Mouse (Mus musculus) midbrain, embryonic 10.5 days (tissue): ENCODE results near the gene Trp53bp1. TPM values are rescaled to one million over a fixed set of nuclear protein-coding genes. Genes with fewer than 3 reads are reported as not detected.

Source experiments
- DNase-seq: peaks from one replicate; pipeline ENCODE4 v3.0.0-alpha.2; 2017; ENCODE audit warnings: low spot score
- H3K27ac ChIP-seq: fragments of 300-500 bp; sonication (generic); replicated peaks from 2 replicates; pipeline ENCODE4 v1.5.1; 2016; ENCODE audit warnings: mild to moderate bottlenecking
- H3K27me3 ChIP-seq: fragments of 300-500 bp; sonication (generic); 2 replicates; pipeline ENCODE4 v1.6.1; 2016; ENCODE audit warnings: low read depth, mild to moderate bottlenecking; ENCODE audit not compliant: poor library complexity, severe bottlenecking
- H3K36me3 ChIP-seq: fragments of 300-500 bp; sonication (generic); 2 replicates; pipeline ENCODE4 v1.6.1; 2016; ENCODE audit warnings: mild to moderate bottlenecking, moderate library complexity
- H3K4me1 ChIP-seq: fragments of 300-500 bp; sonication (generic); 2 replicates; pipeline ENCODE4 v1.6.1; 2016
- H3K4me3 ChIP-seq: fragments of 300-500 bp; sonication (generic); 2 replicates; pipeline ENCODE4 v1.5.1; 2016; ENCODE audit warnings: mild to moderate bottlenecking, moderate library complexity
- H3K9me3 ChIP-seq: fragments of 300-500 bp; sonication (generic); replicated peaks from 2 replicates; pipeline ENCODE4 v1.6.1; 2016; ENCODE audit warnings: mild to moderate bottlenecking
- WGBS: fragments of 180-500 bp; shearing (Covaris S2); methylation state at CpG from one replicate; pipeline ENCODE4 v1.1.7; 2016; 5-methylcytosine and 5-hydroxymethylcytosine counted together
- polyA plus RNA-seq: library from polyadenylated mRNA; unstranded; fragments of >200 nt; fragmentation: Nextera tagmentation; extraction: Ambion mirVana; gene quantifications from 2 replicates; pipeline ENCODE4 v1.2.1, GENCODE M21; 2016

Trp53bp1 gene
- polyA plus RNA-seq, 1 experiment from 2014 or later, result 115 TPM

- 75% methylated on average over 5 of the region's 5 CpGs for WGBS
- peaks cover 86% of the 10 kb centered on the region for H3K27me3 ChIP-seq
Measured at GRCm38 (mm10) chr2:121292316-121293013, 21.3 kb upstream of the Trp53bp1 start.

GRCm38 (mm10) chr2:121289730-121290540, 18.7 kb upstream of the Trp53bp1 start:
- H3K9me3 ChIP-seq, result no peaks in the 10 kb centered on the region
- H3K27ac ChIP-seq, result peak overlapping the region; percentile 84
- DNase-seq, result no peak
- peaks cover 45% of the 10 kb centered on the region for H3K4me1 ChIP-seq
- WGBS, result 3% methylated on average over 36 of the region's 36 CpGs
- H3K27me3 ChIP-seq, result peaks cover 60% of the 10 kb centered on the region
- H3K36me3 ChIP-seq, result no peaks in the 10 kb centered on the region
- H3K4me3 ChIP-seq, result peak overlapping the region; percentile 68

More at GRCm38 (mm10) chr2:121292316-121293013, 21.3 kb upstream of the Trp53bp1 start:
- Histone ChIP-seq H3K9me3 (no peaks in the 10 kb centered on the region), H3K4me1 (peaks cover 70% of the 10 kb centered on the region), H3K27ac (no peak overlapping the region), H3K4me3 (no peak overlapping the region), H3K36me3 (no peaks in the 10 kb centered on the region)
- no peak for DNase-seq

- WGBS, result under 1% methylated on average over 48 of the region's 48 CpGs
- Histone ChIP-seq H3K9me3 (no peaks in the 10 kb centered on the region), H3K4me3 (peak within 1 kb of the TSS; percentile 68), H3K36me3 (no peaks in the 10 kb centered on the region), H3K4me1 (peaks cover 37% of the 10 kb centered on the region), H3K27ac (peak within 1 kb of the TSS; percentile 84), H3K27me3 (peaks cover 58% of the 10 kb centered on the region)
- DNase-seq, result peak; percentile 98
Measured at GRCm38 (mm10) chr2:121288901-121289729, 17.9 kb upstream of the Trp53bp1 start, which contains the start of gene Map1a. Gene Map1a (plus strand): TSS chr2:121289600.

GRCm38 (mm10) chr2:121287850-121288249, 16.6 kb upstream of the Trp53bp1 start:
- Histone ChIP-seq H3K9me3 (no peaks in the 10 kb centered on the region), H3K4me3 (no peak overlapping the region), H3K4me1 (peaks cover 30% of the 10 kb centered on the region), H3K27ac (no peak overlapping the region), H3K36me3 (no peaks in the 10 kb centered on the region), H3K27me3 (peaks cover 45% of the 10 kb centered on the region)
- WGBS, result 79% methylated on average over 2 of the region's 2 CpGs
- no peak for DNase-seq

GRCm38 (mm10) chr2:121271928-121272516, 815 bp upstream of the Trp53bp1 start:
- Histone ChIP-seq H3K9me3 (no peaks in the 10 kb centered on the region), H3K27ac (peak overlapping the region; percentile 99), H3K36me3 (peaks cover 31% of the 10 kb centered on the region), H3K4me3 (peak overlapping the region; percentile 98), H3K4me1 (peaks cover 36% of the 10 kb centered on the region), H3K27me3 (no peaks in the 10 kb centered on the region)
- DNase-seq, result no peak
- WGBS, result 25% methylated on average over 4 of the region's 4 CpGs

- WGBS, result under 1% methylated on average over 35 of the region's 35 CpGs
- H3K4me1 ChIP-seq, result peaks cover 36% of the 10 kb centered on the region
- peaks cover 45% of the 10 kb centered on the region for H3K36me3 ChIP-seq
- H3K27ac ChIP-seq, result peak overlapping the region; percentile 99
- peak overlapping the region; percentile 98 for H3K4me3 ChIP-seq
- no peaks in the 10 kb centered on the region for H3K27me3 ChIP-seq
- DNase-seq, result no peak
- H3K9me3 ChIP-seq, result no peaks in the 10 kb centered on the region
Measured at GRCm38 (mm10) chr2:121270521-121271235, 529 bp downstream of the Trp53bp1 start.

GRCm38 (mm10) chr2:121268446-121268845, 2.8 kb downstream of the Trp53bp1 start:
- H3K4me3 ChIP-seq, result peak overlapping the region; percentile 23; the same call in 1 of the 2 replicates
- 85% methylated on average over 8 of the region's 8 CpGs for WGBS
- peaks cover 36% of the 10 kb centered on the region for H3K4me1 ChIP-seq
- peaks cover 64% of the 10 kb centered on the region for H3K36me3 ChIP-seq
- no peaks in the 10 kb centered on the region for H3K27me3 ChIP-seq
- no peak overlapping the region for H3K27ac ChIP-seq
- no peak for DNase-seq
- no peaks in the 10 kb centered on the region for H3K9me3 ChIP-seq

GRCm38 (mm10) chr2:121249758-121250157, 21.4 kb downstream of the Trp53bp1 start:
- no peak overlapping the region for H3K4me3 ChIP-seq
- WGBS, result 88% methylated on average over 2 of the region's 2 CpGs
- no peak for DNase-seq
- peaks cover 100% of the 10 kb centered on the region for H3K36me3 ChIP-seq
- no peaks in the 10 kb centered on the region for H3K27me3 ChIP-seq
- H3K27ac ChIP-seq, result no peak overlapping the region
- H3K4me1 ChIP-seq, result no peaks in the 10 kb centered on the region
- H3K9me3 ChIP-seq, result no peaks in the 10 kb centered on the region

GRCm38 (mm10) chr2:121244099-121244498, 27.1 kb downstream of the Trp53bp1 start:
- no peaks in the 10 kb centered on the region for H3K4me1 ChIP-seq
- H3K9me3 ChIP-seq, result no peaks in the 10 kb centered on the region
- no peak overlapping the region for H3K27ac ChIP-seq
- peaks cover 97% of the 10 kb centered on the region for H3K36me3 ChIP-seq
- no peak for DNase-seq
- no peak overlapping the region for H3K4me3 ChIP-seq
- no peaks in the 10 kb centered on the region for H3K27me3 ChIP-seq
- WGBS, result 95% methylated on average over 5 of the region's 5 CpGs

GRCm38 (mm10) chr2:121239426-121239825, 31.8 kb downstream of the Trp53bp1 start:
- DNase-seq, result no peak
- Histone ChIP-seq H3K36me3 (peaks cover 97% of the 10 kb centered on the region), H3K27me3 (no peaks in the 10 kb centered on the region), H3K9me3 (no peaks in the 10 kb centered on the region), H3K4me3 (no peak overlapping the region), H3K4me1 (no peaks in the 10 kb centered on the region), H3K27ac (no peak overlapping the region)
- WGBS, result 95% methylated on average over 4 of the region's 4 CpGs

- H3K4me3 ChIP-seq, result no peak overlapping the region
- no peaks in the 10 kb centered on the region for H3K9me3 ChIP-seq
- H3K27me3 ChIP-seq, result no peaks in the 10 kb centered on the region
- H3K4me1 ChIP-seq, result no peaks in the 10 kb centered on the region
- H3K36me3 ChIP-seq, result peaks cover 100% of the 10 kb centered on the region
- no peak overlapping the region for H3K27ac ChIP-seq
- DNase-seq, result no peak
- WGBS, result 92% methylated on average over 8 of the region's 8 CpGs
Measured at GRCm38 (mm10) chr2:121235460-121236072, 35.6 kb downstream of the Trp53bp1 start.
